Mouse (Mus musculus) stomach, postnatal 0 days (tissue): ENCODE data around the gene Grm5. TPM values are rescaled to one million over a fixed set of nuclear protein-coding genes. Genes with fewer than 3 reads are reported as not detected.

Experiments
- ATAC-seq: fragments of 200-750 bp; cut with Nextera tagmentation; 2 replicates; pipeline ENCODE4 v1.8.0; 2017; ENCODE audit not compliant: low FRiP score, low TSS enrichment
- DNase-seq: peaks from one replicate; pipeline ENCODE4 v3.0.0-alpha.2; 2016; ENCODE audit warnings: low spot score
- H3K27ac ChIP-seq: fragments of 300-500 bp; sonication (generic); replicated peaks from 2 replicates; pipeline ENCODE4 v1.5.1; 2014; ENCODE audit warnings: mild to moderate bottlenecking, control low read depth
- H3K27me3 ChIP-seq: fragments of 300-500 bp; sonication (generic); 2 replicates; pipeline ENCODE4 v1.6.1; 2014; ENCODE audit warnings: low read length; ENCODE audit not compliant: control insufficient read depth, insufficient read depth
- H3K36me3 ChIP-seq: fragments of 300-500 bp; sonication (generic); 2 replicates; pipeline ENCODE4 v1.6.1; 2014; ENCODE audit warnings: low read length, mixed read lengths; ENCODE audit not compliant: control insufficient read depth, insufficient read depth
- H3K4me1 ChIP-seq: fragments of 300-500 bp; sonication (generic); replicated peaks from 2 replicates; pipeline ENCODE4 v1.6.1; 2014; ENCODE audit warnings: antibody characterized with exemption; ENCODE audit not compliant: control insufficient read depth, insufficient read depth
- H3K4me2 ChIP-seq: fragments of 300-500 bp; sonication (generic); replicated peaks from 2 replicates; pipeline ENCODE4 v1.6.1; 2014; ENCODE audit warnings: low read depth, mild to moderate bottlenecking, control low read depth, moderate library complexity
- H3K4me3 ChIP-seq: fragments of 300-500 bp; sonication (generic); 2 replicates; pipeline ENCODE4 v1.5.1; 2014; ENCODE audit warnings: low read depth, low read length, control low read depth
- H3K9ac ChIP-seq: fragments of 300-500 bp; sonication (generic); 2 replicates; pipeline ENCODE4 v1.6.1; 2014; ENCODE audit warnings: mild to moderate bottlenecking, low read length, control low read depth, mixed read lengths
- H3K9me3 ChIP-seq: fragments of 300-500 bp; sonication (generic); 2 replicates; pipeline ENCODE4 v1.6.1; 2016; ENCODE audit warnings: low read length; ENCODE audit not compliant: control insufficient read depth
- CTCF ChIP-seq: IDR thresholded peaks from 2 replicates; pipeline ENCODE4 v1.5.1; 2016; ENCODE audit warnings: antibody characterized with exemption, low read depth, mild to moderate bottlenecking, moderate library complexity
- EP300 ChIP-seq: optimal IDR thresholded peaks from 2 replicates; pipeline ENCODE3; 2016; ENCODE audit warnings: antibody characterized with exemption
- WGBS: fragments of 180-500 bp; shearing (Covaris S2); extraction: QIAGEN DNeasy Blood & Tissue Kit; methylation state at CpG from one replicate; pipeline ENCODE4 v1.1.7; 2014; 5-methylcytosine and 5-hydroxymethylcytosine counted together
- polyA plus RNA-seq: library from polyadenylated mRNA; unstranded; fragments of >200 nt; fragmentation: Nextera tagmentation; extraction: Ambion mirVana; gene quantifications from 2 replicates; pipeline ENCODE4 v1.2.1, GENCODE M21; 2015

The Grm5 gene
- polyA plus RNA-seq, 1 experiment from 2014 or later = not detected

GRCm38 (mm10) chr7:87587976-87588375 is 4.0 kb downstream of the Grm5 start:
- H3K36me3 ChIP-seq = no peaks in the 10 kb centered on the region
- 10% methylated on average over 1 of the region's 1 CpGs for WGBS
- H3K9ac ChIP-seq = no peak overlapping the region
- no peaks in the 10 kb centered on the region for H3K4me1 ChIP-seq
- no peak for DNase-seq
- H3K9me3 ChIP-seq = no peaks in the 10 kb centered on the region
- no peaks in the 10 kb centered on the region; the same call in 1 of the 2 replicates for H3K27me3 ChIP-seq
- H3K27ac ChIP-seq = no peak overlapping the region
- ATAC-seq = no peak
- TF ChIP-seq EP300 (no peak), CTCF (no peak)
- H3K4me3 ChIP-seq = no peak overlapping the region
- H3K4me2 ChIP-seq = no peak overlapping the region

DNA sequence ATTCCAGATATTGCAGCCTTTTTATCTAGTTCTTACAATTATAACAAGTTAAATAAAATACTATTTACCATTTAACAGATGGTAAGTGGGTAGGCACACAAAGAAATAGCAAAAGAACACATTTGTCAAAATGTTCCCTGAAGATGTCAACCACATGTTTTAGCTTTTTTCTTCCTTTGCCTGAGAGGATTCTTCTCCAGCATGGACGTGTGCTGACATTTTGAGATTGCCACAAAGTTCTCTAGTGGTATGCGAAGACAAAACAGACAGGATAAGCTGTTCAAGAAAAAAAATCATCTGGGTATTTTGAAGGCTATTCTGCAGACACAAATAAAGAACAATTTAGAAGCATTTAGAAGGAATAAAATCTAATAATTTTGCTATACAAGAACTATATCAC is 42.3 kb downstream of the Grm5 start:
- no peak overlapping the region for H3K9ac ChIP-seq
- H3K27me3 ChIP-seq = no peaks in the 10 kb centered on the region
- no peak overlapping the region for H3K4me2 ChIP-seq
- no peaks in the 10 kb centered on the region for H3K9me3 ChIP-seq
- no peak overlapping the region for H3K27ac ChIP-seq
- no peak for ATAC-seq
- H3K36me3 ChIP-seq = no peaks in the 10 kb centered on the region
- DNase-seq = no peak
- 56% methylated on average over 2 of the region's 2 CpGs for WGBS
- no peak overlapping the region for H3K4me3 ChIP-seq
- TF ChIP-seq CTCF (no peak), EP300 (no peak)
- no peaks in the 10 kb centered on the region for H3K4me1 ChIP-seq

DNA sequence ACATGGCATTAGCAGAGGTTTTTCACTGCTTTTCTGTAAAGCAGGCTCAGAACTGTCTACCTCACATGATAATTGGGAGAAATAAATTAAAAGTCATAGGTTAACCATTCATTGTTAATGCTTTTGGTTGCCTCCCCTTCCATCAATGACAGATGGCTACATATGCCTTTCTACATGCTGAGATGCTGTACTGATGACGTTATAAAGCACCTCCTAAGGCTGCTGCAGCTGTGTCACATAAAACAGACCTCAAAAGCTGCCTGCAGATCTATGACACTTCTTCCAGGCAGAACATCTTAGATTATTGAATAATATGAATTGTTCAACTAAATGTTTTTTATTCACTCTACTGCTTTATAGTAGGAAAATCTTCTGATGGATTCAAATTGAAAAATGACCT is 51.6 kb downstream of the Grm5 start:
- Histone ChIP-seq H3K27ac (no peak overlapping the region), H3K4me2 (no peak overlapping the region), H3K9me3 (no peaks in the 10 kb centered on the region), H3K9ac (no peak overlapping the region), H3K4me1 (no peaks in the 10 kb centered on the region), H3K27me3 (no peaks in the 10 kb centered on the region), H3K4me3 (no peak overlapping the region), H3K36me3 (no peaks in the 10 kb centered on the region)
- no peak for TF ChIP-seq EP300
- TF ChIP-seq CTCF = no peak
- ATAC-seq (no peak), DNase-seq (no peak)
- WGBS = 33% methylated on average over 1 of the region's 1 CpGs

- no peaks in the 10 kb centered on the region for H3K9me3 ChIP-seq
- no peak for TF ChIP-seq CTCF
- no peak for TF ChIP-seq EP300
- H3K4me1 ChIP-seq = no peaks in the 10 kb centered on the region
- H3K27me3 ChIP-seq = no peaks in the 10 kb centered on the region
- H3K9ac ChIP-seq = no peak overlapping the region
- H3K4me3 ChIP-seq = no peak overlapping the region
- H3K4me2 ChIP-seq = no peak overlapping the region
- H3K27ac ChIP-seq = no peak overlapping the region
- H3K36me3 ChIP-seq = no peaks in the 10 kb centered on the region
- ATAC-seq = no peak
- no peak for DNase-seq
- WGBS = 84% methylated on average over 3 of the region's 3 CpGs
Measured at GRCm38 (mm10) chr7:87650610-87651009, 66.6 kb downstream of the Grm5 start.

- Histone ChIP-seq H3K36me3 (no peaks in the 10 kb centered on the region), H3K9me3 (no peaks in the 10 kb centered on the region), H3K27ac (no peak overlapping the region), H3K27me3 (no peaks in the 10 kb centered on the region), H3K4me1 (no peaks in the 10 kb centered on the region), H3K4me3 (no peak overlapping the region), H3K4me2 (no peak overlapping the region), H3K9ac (no peak overlapping the region)
- 42% methylated on average over 3 of the region's 3 CpGs for WGBS
- ATAC-seq (no peak), DNase-seq (no peak)
- TF ChIP-seq EP300 (no peak), CTCF (no peak)
Measured at GRCm38 (mm10) chr7:87661794-87662193, 77.8 kb downstream of the Grm5 start.

DNA sequence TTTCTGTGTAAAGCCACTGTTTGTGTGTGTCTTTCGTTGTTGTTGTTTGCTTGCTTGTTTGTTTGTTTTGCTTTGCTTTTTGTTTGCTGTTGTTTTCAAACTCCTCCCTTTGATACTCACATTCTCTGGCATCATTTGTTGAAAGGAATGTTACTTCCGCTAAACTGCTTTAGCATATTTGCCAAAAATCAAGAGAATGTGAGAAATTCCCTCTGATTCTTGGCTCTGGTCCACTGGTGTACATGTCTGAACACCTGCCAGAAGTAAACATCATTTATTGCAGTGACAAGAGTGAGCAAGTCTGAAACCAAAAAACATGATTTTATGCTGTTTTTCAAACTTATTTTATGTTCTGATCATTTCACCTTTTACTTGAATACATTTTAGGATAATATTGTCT is 80.1 kb downstream of the Grm5 start:
- H3K36me3 ChIP-seq = no peaks in the 10 kb centered on the region
- DNase-seq (no peak), ATAC-seq (no peak)
- H3K4me2 ChIP-seq = no peak overlapping the region
- no peak overlapping the region for H3K27ac ChIP-seq
- no peaks in the 10 kb centered on the region for H3K9me3 ChIP-seq
- TF ChIP-seq EP300 = no peak
- TF ChIP-seq CTCF = no peak
- H3K4me3 ChIP-seq = no peak overlapping the region
- H3K9ac ChIP-seq = no peak overlapping the region
- 53% methylated on average over 2 of the region's 2 CpGs for WGBS
- no peaks in the 10 kb centered on the region for H3K27me3 ChIP-seq
- no peaks in the 10 kb centered on the region for H3K4me1 ChIP-seq

DNA sequence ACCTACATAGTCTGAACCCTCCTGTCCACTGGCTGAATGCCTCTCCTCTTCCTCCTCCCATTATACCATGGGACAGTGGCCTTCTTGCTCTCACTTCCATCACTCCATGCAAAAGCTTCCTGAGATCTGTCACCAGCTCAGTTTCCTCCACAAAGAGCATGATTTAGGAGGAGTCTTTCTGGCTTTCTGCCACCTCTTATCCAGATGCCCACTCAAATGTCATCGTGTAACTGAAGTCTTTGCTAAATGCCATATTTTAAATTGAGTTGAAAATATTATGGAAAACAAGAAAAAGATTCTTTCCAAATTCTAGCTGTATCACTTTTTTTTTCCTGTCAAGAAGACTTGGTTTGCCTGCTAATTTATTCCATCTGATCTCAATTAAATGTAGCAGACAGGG is 132.4 kb downstream of the Grm5 start:
- no peak for DNase-seq
- 55% methylated on average over 1 of the region's 1 CpGs for WGBS
- no peak for ATAC-seq
- TF ChIP-seq EP300 (no peak), CTCF (no peak)
- H3K9ac ChIP-seq = no peak overlapping the region
- no peak overlapping the region for H3K27ac ChIP-seq
- no peaks in the 10 kb centered on the region for H3K36me3 ChIP-seq
- no peaks in the 10 kb centered on the region for H3K27me3 ChIP-seq
- H3K4me1 ChIP-seq = no peaks in the 10 kb centered on the region
- no peak overlapping the region for H3K4me3 ChIP-seq
- no peak overlapping the region for H3K4me2 ChIP-seq
- H3K9me3 ChIP-seq = no peaks in the 10 kb centered on the region
